Mouse (Mus musculus) midbrain, postnatal 0 days (tissue): ENCODE results near the gene Rhog. TPM values are rescaled to one million over a fixed set of nuclear protein-coding genes. Genes with fewer than 3 reads are reported as not detected.

ENCODE experiments used
- ATAC-seq: fragments of 200-750 bp; cut with Nextera tagmentation; 2 replicates; pipeline ENCODE4 v1.8.0; 2017; ENCODE audit warnings: moderate number of reproducible peaks, mild to moderate bottlenecking, moderate TSS enrichment, moderate library complexity; ENCODE audit not compliant: low FRiP score
- DNase-seq: peaks from one replicate; pipeline ENCODE4 v3.0.0-alpha.2; 2015; ENCODE audit warnings: low spot score
- H3K27ac ChIP-seq: fragments of 300-500 bp; sonication (generic); 2 replicates; pipeline ENCODE4 v1.5.1; 2014; ENCODE audit warnings: low read depth, mild to moderate bottlenecking, low read length, mixed read lengths
- H3K27me3 ChIP-seq: fragments of 300-500 bp; sonication (generic); 2 replicates; pipeline ENCODE4 v1.6.1; 2014; ENCODE audit warnings: low read length, control low read depth, mixed read lengths; ENCODE audit not compliant: insufficient read depth
- H3K36me3 ChIP-seq: fragments of 300-500 bp; sonication (generic); 2 replicates; pipeline ENCODE4 v1.6.1; 2014; ENCODE audit warnings: low read length, control low read depth, mixed read lengths; ENCODE audit not compliant: insufficient read depth
- H3K4me1 ChIP-seq: fragments of 300-500 bp; sonication (generic); 2 replicates; pipeline ENCODE4 v1.6.1; 2014; ENCODE audit warnings: mild to moderate bottlenecking, control low read depth, antibody characterized with exemption, low read length, mixed read lengths; ENCODE audit not compliant: insufficient read depth
- H3K4me2 ChIP-seq: fragments of 300-500 bp; sonication (generic); 2 replicates; pipeline ENCODE4 v1.6.1; 2014; ENCODE audit warnings: low read depth, mild to moderate bottlenecking, low read length, mixed read lengths; ENCODE audit not compliant: poor library complexity, severe bottlenecking
- H3K4me3 ChIP-seq: fragments of 300-500 bp; sonication (generic); 2 replicates; pipeline ENCODE4 v1.5.1; 2014; ENCODE audit warnings: low read depth, mild to moderate bottlenecking, low read length, moderate library complexity
- H3K9ac ChIP-seq: fragments of 300-500 bp; sonication (generic); replicated peaks from 2 replicates; pipeline ENCODE4 v1.6.1; 2014; ENCODE audit warnings: mild to moderate bottlenecking, low read length, moderate library complexity, mixed read lengths; ENCODE audit not compliant: poor library complexity, severe bottlenecking
- H3K9me3 ChIP-seq: fragments of 300-500 bp; sonication (generic); 2 replicates; pipeline ENCODE4 v1.6.1; 2016; ENCODE audit warnings: low read length, control low read depth
- CTCF ChIP-seq: IDR thresholded peaks from 2 replicates; pipeline ENCODE4 v1.5.1; 2016; ENCODE audit warnings: antibody characterized with exemption, mild to moderate bottlenecking
- WGBS: fragments of 180-500 bp; shearing (Covaris S2); extraction: QIAGEN DNeasy Blood & Tissue Kit; methylation state at CpG from one replicate; pipeline ENCODE4 v1.1.7; 2014; 5-methylcytosine and 5-hydroxymethylcytosine counted together
- polyA plus RNA-seq: library from polyadenylated mRNA; unstranded; fragments of >200 nt; fragmentation: Nextera tagmentation; extraction: Ambion mirVana; gene quantifications from 2 replicates; pipeline ENCODE4 v1.2.1, GENCODE M21; 2015
- total RNA-seq: library from RNA; depleted of rRNA; stranded (reverse); fragments of >200 nt; gene quantifications from 2 replicates; pipeline ENCODE4 v1.2.3, GENCODE M21; 2014

The Rhog gene
- total and polyA plus RNA-seq, 2 experiments from 2014 or later, result 11.3 to 15.8 TPM

DNA sequence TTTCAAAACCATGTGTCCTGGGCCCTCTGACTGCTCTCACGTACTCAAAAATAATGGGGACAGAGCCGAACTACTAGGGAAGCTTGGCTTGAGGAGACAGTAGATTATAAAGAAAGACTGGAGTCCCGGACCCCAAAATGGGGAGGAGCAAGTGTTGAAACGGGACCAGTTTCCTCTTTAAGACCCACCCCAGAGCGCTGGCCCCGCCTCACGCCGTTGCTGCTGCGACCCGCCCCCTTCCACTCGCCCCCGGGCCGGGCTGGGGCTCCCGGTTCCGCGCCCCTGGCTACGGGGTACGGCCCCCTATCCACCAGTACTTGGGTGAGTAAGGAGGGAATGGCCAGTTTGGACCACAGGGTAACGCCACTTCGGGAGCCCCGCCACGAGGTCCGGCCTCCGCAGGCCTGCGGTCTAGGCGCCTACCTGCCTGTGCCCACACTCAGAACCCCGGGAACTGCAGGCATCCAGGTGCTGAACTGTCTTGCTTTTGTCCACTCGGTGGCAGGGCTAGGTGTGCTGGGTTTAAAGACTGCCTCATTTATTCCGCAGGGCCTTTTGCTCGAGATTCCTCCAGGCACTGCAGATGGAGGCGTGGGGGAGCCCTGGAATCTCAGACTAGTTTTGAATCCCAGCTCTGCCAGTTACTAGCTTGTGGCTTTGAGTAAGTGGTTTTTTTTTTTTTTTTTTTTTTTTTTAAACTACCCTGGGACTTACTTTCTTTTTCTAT lies 32.9 kb downstream of the Rhog start:
- Histone ChIP-seq H3K4me2 (peak overlapping the region; percentile 81), H3K9me3 (no peaks in the 10 kb centered on the region), H3K36me3 (peaks cover under 1% of the 10 kb centered on the region), H3K27ac (peak overlapping the region; percentile 65), H3K4me1 (no peaks in the 10 kb centered on the region), H3K4me3 (peak overlapping the region; percentile 66), H3K27me3 (no peaks in the 10 kb centered on the region), H3K9ac (peak overlapping the region; percentile 81)
- WGBS, result 3% methylated on average over 30 of the region's 31 CpGs
- no peak for TF ChIP-seq CTCF
- DNase-seq (peak; percentile 63), ATAC-seq (peak; percentile 82)

DNA sequence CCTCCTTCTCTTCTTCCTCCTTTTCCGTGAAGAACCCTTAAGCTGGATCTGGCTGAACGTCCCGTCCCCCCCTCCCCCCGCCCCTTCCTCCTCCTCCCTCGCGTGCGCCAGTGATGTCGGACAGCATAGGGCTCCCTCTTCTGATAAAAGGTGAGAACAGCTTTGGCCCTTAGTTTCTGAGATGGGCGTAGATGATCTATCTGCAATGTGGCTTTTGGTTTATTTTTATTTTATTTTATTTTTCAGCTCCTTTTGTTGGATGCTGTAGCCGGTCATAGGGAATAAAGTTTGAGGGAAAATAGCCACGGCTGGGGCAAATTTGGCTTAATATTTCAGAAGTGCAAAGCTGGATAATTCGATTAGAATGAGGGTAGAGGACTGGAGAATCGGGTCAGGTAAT lies 33.5 kb downstream of the Rhog start:
- peak overlapping the region; percentile 65; the same call in 1 of the 2 replicates for H3K27ac ChIP-seq
- DNase-seq (peak; percentile 68), ATAC-seq (peak; percentile 78)
- WGBS, result 0% methylated on average over 6 of the region's 13 CpGs
- no peaks in the 10 kb centered on the region for H3K9me3 ChIP-seq
- peak overlapping the region; percentile 81 for H3K4me2 ChIP-seq
- peak overlapping the region; percentile 66 for H3K4me3 ChIP-seq
- H3K9ac ChIP-seq, result peak overlapping the region; percentile 81
- H3K27me3 ChIP-seq, result no peaks in the 10 kb centered on the region
- TF ChIP-seq CTCF, result peak; percentile 68
- H3K36me3 ChIP-seq, result no peaks in the 10 kb centered on the region
- H3K4me1 ChIP-seq, result no peaks in the 10 kb centered on the region

DNA sequence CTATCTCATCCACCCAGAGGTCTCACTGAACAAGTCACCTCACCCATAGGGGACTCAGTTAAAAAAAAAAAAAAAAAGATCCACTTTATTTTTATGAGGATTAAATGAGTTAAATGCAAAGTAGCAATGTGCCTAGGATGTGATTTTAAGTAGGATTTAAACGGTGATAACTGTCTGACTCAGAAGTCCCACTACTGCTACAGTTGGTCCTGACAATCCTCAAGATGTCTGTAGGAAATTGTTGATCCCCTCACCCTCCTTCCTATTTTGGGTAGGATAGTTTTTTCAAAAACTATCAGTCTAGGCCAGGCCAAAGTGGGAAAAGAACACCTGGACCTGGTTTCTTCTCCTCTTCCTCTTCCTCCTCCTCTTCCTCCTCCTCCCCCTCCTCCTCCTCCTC lies 34.0 kb downstream of the Rhog start:
- ATAC-seq, result no peak

DNA sequence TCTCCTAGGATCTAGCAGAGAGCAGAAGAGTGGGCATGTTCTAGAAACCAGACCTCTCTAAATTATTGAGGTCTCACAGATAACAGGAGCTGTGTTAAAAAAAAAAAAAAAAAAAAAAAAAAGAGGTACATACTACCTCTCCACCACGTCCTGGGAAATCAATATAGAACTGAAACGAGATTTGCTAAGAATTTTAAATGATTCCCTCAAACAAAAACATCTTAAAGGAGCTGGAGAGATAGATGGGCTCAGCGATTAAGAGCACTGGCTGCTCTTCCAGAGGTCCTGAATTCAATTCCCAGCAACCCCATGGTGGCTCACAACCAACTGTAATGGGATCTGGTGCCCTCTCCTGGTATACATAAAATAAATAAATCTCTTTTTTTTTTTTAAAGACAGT lies 44.8 kb downstream of the Rhog start:
- Histone ChIP-seq H3K27me3 (no peaks in the 10 kb centered on the region), H3K9me3 (no peaks in the 10 kb centered on the region), H3K36me3 (no peaks in the 10 kb centered on the region), H3K4me2 (peak overlapping the region; percentile 60), H3K27ac (peak overlapping the region; percentile 89), H3K4me1 (peaks cover 10% of the 10 kb centered on the region), H3K9ac (0 out of 2 replicates have a peak overlapping the region, but pooled peaks have one; percentile 55), H3K4me3 (peak overlapping the region; percentile 61)
- DNase-seq (no peak), ATAC-seq (no peak)
- 80% methylated on average over 3 of the region's 3 CpGs for WGBS
- TF ChIP-seq CTCF, result peak; percentile 45

More for the DNA sequence above, 34.0 kb downstream of the Rhog start:
- no peak for DNase-seq
- H3K9me3 ChIP-seq, result no peaks in the 10 kb centered on the region
- H3K4me3 ChIP-seq, result peak overlapping the region; percentile 66
- no peak overlapping the region for H3K27ac ChIP-seq
- H3K4me2 ChIP-seq, result peak overlapping the region; percentile 81
- no peak overlapping the region for H3K9ac ChIP-seq
- H3K4me1 ChIP-seq, result no peaks in the 10 kb centered on the region
- no peaks in the 10 kb centered on the region for H3K36me3 ChIP-seq
- H3K27me3 ChIP-seq, result no peaks in the 10 kb centered on the region
- 50% methylated on average over 1 of the region's 1 CpGs for WGBS
- TF ChIP-seq CTCF, result no peak

DNA sequence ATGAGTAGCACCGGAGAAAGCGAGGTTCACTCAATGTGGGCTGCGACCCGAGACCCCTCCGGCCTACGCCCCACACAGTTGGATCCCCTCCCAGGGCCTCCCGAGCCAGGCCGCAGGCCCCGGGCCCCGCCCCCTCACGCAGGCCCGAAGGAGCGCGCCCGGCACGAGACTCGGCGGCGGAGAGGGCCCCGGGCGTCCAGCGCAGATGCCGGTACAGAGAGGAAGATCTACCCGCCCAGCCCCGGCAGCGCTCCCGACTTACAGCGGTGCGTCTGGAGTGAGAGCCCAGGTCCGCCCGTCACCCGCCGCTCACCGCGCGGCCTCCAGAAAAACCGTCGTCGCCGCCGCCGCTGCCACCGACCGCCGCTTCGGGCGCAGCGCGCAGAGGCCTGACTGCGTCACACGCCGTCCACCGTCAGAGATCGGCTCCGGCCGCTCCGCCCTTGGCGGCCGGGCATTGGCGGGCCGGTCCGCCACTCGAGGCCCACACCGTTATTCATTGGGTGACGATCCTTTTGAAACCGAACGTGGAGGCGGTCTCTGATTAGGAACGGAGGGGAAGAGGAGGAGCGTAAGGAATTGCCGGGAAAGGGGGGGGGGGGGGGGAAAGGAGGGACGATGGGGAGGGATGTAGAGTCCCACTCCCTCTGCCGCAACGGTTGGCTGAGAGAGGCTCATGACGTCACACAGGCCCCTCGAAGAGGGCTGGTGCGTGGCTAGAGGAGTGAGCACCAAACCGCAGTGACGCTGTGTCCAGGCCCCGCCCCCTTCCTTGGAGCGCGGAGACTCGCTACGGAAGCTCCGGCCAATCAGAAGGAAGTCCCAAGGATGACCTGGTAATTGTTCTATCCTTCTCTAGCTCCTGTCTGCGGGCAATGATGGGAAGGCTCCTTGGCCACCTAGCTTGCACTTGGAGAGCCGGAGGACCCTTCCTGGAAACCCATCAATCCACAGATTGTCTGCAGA lies 45.8 kb downstream of the Rhog start, which contains the start of the genes Nup98 and Pgap2:
Nup98 (minus strand) TSS at position 421 of the 966 bp plus-strand sequence.
Pgap2 (plus strand) TSS at position 453 of the 966 bp plus-strand sequence.
- under 1% methylated on average over 75 of the region's 87 CpGs for WGBS

More for the DNA sequence above, 45.8 kb downstream of the Rhog start, which contains the start of the genes Nup98 and Pgap2:
- ATAC-seq (peak; percentile 99), DNase-seq (peak; percentile 99)
- Histone ChIP-seq H3K27ac (peak within 1 kb of the TSS; percentile 94), H3K9me3 (no peaks in the 10 kb centered on the region), H3K4me1 (peaks cover 10% of the 10 kb centered on the region), H3K4me3 (peak within 1 kb of the TSS; percentile 61), H3K4me2 (peak within 1 kb of the TSS; percentile 72), H3K36me3 (no peaks in the 10 kb centered on the region), H3K27me3 (no peaks in the 10 kb centered on the region), H3K9ac (peak within 1 kb of the TSS; percentile 64)
- peak; percentile 19 for TF ChIP-seq CTCF
